Mouse (Mus musculus) liver, adult 2 months (tissue): ENCODE measurements at regions not wholly inside any gene's neighbourhood (a gene's known extent, or its start where the extent isn't known, plus 50 kb on each side); places are given as distances from the start of the nearest gene placed in this dataset.

Experiments used
- CTCF ChIP-seq: fragments of 200-500 bp; IDR thresholded peaks from 2 replicates; pipeline ENCODE4 v1.5.1; 2011; ENCODE audit warnings: low read depth, low read length, control low read depth
- POLR2A ChIP-seq: fragments of 200-500 bp; IDR thresholded peaks from 2 replicates; pipeline ENCODE4 v1.6.1; 2011; ENCODE audit warnings: low read length, control low read depth; ENCODE audit not compliant: insufficient read depth; ENCODE audit errors: extremely low read depth

DNA sequence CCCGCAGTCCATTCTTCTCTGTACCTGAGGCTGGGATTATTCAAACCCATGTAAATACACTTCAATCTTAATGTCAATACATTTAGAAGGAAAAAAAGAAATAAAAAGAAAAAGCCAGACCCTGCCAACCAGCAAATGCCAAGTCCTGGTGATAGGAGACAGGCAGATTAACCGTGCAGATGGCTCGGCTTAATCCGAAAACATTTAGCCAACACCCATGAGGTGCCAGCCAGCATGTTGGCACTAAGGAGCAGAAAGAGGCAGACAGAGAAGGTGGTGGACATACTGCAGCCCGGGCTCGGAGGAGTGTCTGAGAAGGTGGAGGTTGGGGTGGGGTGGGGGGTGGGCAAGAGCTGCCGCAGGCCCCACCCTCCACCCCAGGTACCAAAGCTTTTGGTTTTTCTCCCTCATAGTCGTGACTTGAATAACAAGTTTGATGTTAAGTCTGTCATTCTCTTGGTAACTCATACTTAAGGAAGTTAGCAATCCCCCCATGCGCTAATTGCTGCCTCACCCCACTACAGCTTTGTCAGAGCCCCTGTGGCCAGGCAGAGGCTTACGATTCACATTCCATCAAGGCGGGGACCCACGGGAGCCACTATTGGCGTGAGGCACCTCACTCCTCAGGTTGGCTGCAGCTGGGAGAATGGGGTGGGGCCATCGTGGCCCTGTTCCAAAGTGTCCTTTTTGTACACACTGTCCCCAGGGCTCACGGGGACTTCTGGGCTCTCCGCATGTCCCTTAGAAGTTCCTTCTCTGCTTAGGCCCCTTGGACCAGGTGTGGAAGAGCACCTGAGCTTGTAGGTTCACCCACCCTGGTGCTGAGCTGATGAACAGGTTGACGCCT lies 99.6 kb upstream of the Lemd2 start:
- TF ChIP-seq POLR2A (no peak), CTCF (no peak)
